In the genomic region with DNA sequence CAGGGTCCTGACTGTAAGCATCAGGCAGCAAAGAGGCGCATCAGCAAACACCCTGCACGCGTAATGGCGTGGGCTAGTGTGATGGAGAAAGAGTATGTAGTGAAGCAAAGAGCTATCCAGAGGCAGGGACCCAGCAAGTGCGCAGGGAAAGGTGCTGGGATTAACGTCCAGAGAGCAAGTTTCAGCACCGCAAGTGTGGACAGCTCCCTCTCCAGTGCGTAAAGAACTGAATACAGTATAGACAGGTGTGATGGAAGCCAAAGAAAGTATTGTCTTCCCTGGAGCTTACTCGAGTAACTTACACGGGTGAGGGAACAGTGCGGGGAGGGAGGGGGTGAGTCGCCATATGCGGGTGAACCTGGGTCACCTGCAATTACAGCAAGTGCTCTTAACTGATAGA, we compare ENCODE assay signal across 9 mouse cellular contexts.
DNase-seq lines count a peak whose midpoint lies in the region; ATAC-seq and TF ChIP-seq lines count a peak whose summit lies in the region.
"Had no signal": no experiment of that assay in that cellular context is flagged by ENCODE, and none has a peak within 500 bp of the region (broad histone marks: within the 10 kb centered on the region; RNA-seq: fewer than 3 reads in every experiment).

No protein-coding gene starts in this region.

- ATAC-seq in embryonic facial prominence, embryonic 11.5 days (replicated peaks; ENCODE audit: insufficient number of reproducible peaks, low FRiP score, low TSS enrichment, low read depth): no peak
- ATAC-seq in lung, postnatal 0 days: no peak
- no peak for ATAC-seq in frontal cortex, adult (ENCODE audit: low TSS enrichment)

- H3K4me3 ChIP-seq in embryonic facial prominence, embryonic 11.5 days (ENCODE audit: low read depth, low read length): no peak overlapping the region
- H3K4me3 ChIP-seq in lung, postnatal 0 days (ENCODE audit: low read depth, low read length): no peak overlapping the region
- H3K4me3 ChIP-seq: neural tube, embryonic 12.5 days had no signal

- H3K27me3 ChIP-seq in embryonic facial prominence, embryonic 11.5 days (ENCODE audit: control insufficient read depth, insufficient read depth, low read length): no peaks in the 10 kb centered on the region
- no peaks in the 10 kb centered on the region for H3K27me3 ChIP-seq in lung, postnatal 0 days (replicated peaks; ENCODE audit: insufficient read depth, low read length)

- TF ChIP-seq CTCF in lung, postnatal 0 days (IDR thresholded peaks at IDR 0.05): no peak

- 36% methylated on average over 13 of the region's 13 CpGs for WGBS in embryonic facial prominence, embryonic 11.5 days
- 38% methylated on average over 13 of the region's 13 CpGs for WGBS in lung, postnatal 0 days

- H3K9ac ChIP-seq in embryonic facial prominence, embryonic 11.5 days (replicated peaks; ENCODE audit: low read length): no peak overlapping the region
- H3K9ac ChIP-seq in lung, postnatal 0 days (replicated peaks; ENCODE audit: low read depth): no peak overlapping the region
- H3K9ac ChIP-seq: neural tube, embryonic 12.5 days had no signal

- no peak overlapping the region for H3K27ac ChIP-seq in embryonic facial prominence, embryonic 11.5 days (replicated peaks; ENCODE audit: low read depth, low read length)
- H3K27ac ChIP-seq in lung, postnatal 0 days (ENCODE audit: low read length): no peak overlapping the region
- H3K27ac ChIP-seq: neural tube, embryonic 12.5 days had no signal

- TF ChIP-seq EP300 in lung, postnatal 0 days (IDR thresholded peaks at IDR 0.05): no peak

- no peak overlapping the region for H3K4me2 ChIP-seq in embryonic facial prominence, embryonic 11.5 days (ENCODE audit: low read depth, low read length)
- no peak overlapping the region for H3K4me2 ChIP-seq in lung, postnatal 0 days (replicated peaks; ENCODE audit: low read depth, low read length)
- H3K4me2 ChIP-seq: neural tube, embryonic 12.5 days had no signal

- no peaks in the 10 kb centered on the region for H3K36me3 ChIP-seq in embryonic facial prominence, embryonic 11.5 days (replicated peaks; ENCODE audit: control insufficient read depth, insufficient read depth, low read depth, low read length)
- no peaks in the 10 kb centered on the region for H3K36me3 ChIP-seq in lung, postnatal 0 days (ENCODE audit: insufficient read depth, low read length)
- H3K36me3 ChIP-seq: neural tube, embryonic 12.5 days had no signal

- H3K9me3 ChIP-seq in embryonic facial prominence, embryonic 11.5 days (replicated peaks; ENCODE audit: control insufficient read depth, low read length): no peaks in the 10 kb centered on the region
- no peaks in the 10 kb centered on the region for H3K9me3 ChIP-seq in lung, postnatal 0 days (ENCODE audit: low read length)
- H3K9me3 ChIP-seq: neural tube, embryonic 12.5 days had no signal

- H3K4me1 ChIP-seq in embryonic facial prominence, embryonic 11.5 days (ENCODE audit: control insufficient read depth, insufficient read depth, low read length): no peaks in the 10 kb centered on the region
- no peaks in the 10 kb centered on the region for H3K4me1 ChIP-seq in lung, postnatal 0 days (ENCODE audit: insufficient read depth, low read depth, low read length)

- DNase-seq in urinary bladder, postnatal 14 days (ENCODE audit: low spot score): peak; percentile 40
- no peak for DNase-seq in urinary bladder, postnatal 10 days (ENCODE audit: low spot score)
- DNase-seq in embryonic facial prominence, embryonic 11.5 days (ENCODE audit: low spot score): peak; percentile 88
- DNase-seq in lung, postnatal 0 days (ENCODE audit: low spot score): peak; percentile 54
- DNase-seq in thymus, postnatal 4 days: peak; percentile 61
- no peak for DNase-seq in left cerebral cortex, postnatal 4 days
- DNase-seq in frontal cortex, postnatal 10 days (ENCODE audit: low spot score in 2 of 2): no peak

- intact Hi-C loops in left cerebral cortex, postnatal 4 days (cut with DNase I): no loop called here

Comparison
In these comparisons a context has a peak if more than half of its experiments do, and no peak if none do; other contexts are left out.
1. DNase-seq: peak in urinary bladder, postnatal 14 days (single experiment), embryonic facial prominence, embryonic 11.5 days (single experiment), lung, postnatal 0 days (single experiment) and thymus, postnatal 4 days (single experiment); none in urinary bladder, postnatal 10 days (single experiment), left cerebral cortex, postnatal 4 days (single experiment) and frontal cortex, postnatal 10 days (0 of 2).